In genomic region chr6:117841511-117841955, GRCm38 (mm10) we compare ENCODE assay signal across 8 mouse cellular contexts. TPM values are rescaled to one million over a fixed set of nuclear protein-coding genes. Genes with fewer than 3 reads are reported as not detected.
A peak's percentile ranks its signal among the peaks of the same experiment; 100 is the strongest.
DNase-seq lines count a peak whose midpoint lies in the region; ATAC-seq lines count a peak whose summit lies in the region.

No protein-coding gene starts in this region.

- 13% methylated on average over 12 of the region's 12 CpGs for WGBS in kidney, embryonic 14.5 days
- WGBS in hindbrain, embryonic 11.5 days, result 21% methylated on average over 12 of the region's 12 CpGs
- WGBS in midbrain, embryonic 14.5 days, result 17% methylated on average over 12 of the region's 12 CpGs

- H3K27ac ChIP-seq in kidney, embryonic 14.5 days (ENCODE audit: low read depth, low read length), result peak overlapping the region; percentile 88
- H3K27ac ChIP-seq in hindbrain, embryonic 11.5 days (ENCODE audit: low read depth, low read length), result peak overlapping the region; percentile 94
- peak overlapping the region; percentile 96 for H3K27ac ChIP-seq in midbrain, embryonic 14.5 days (replicated peaks; ENCODE audit: low read depth, low read length)

- ATAC-seq in kidney, embryonic 14.5 days (ENCODE audit: low FRiP score, low TSS enrichment), result no peak
- ATAC-seq in hindbrain, embryonic 11.5 days (ENCODE audit: low FRiP score), result no peak
- ATAC-seq in midbrain, embryonic 14.5 days (ENCODE audit: low FRiP score, low TSS enrichment), result 0 out of 2 replicates have a peak, but pooled peaks have one; percentile 5

- H3K4me3 ChIP-seq in kidney, embryonic 14.5 days (ENCODE audit: low read length), result peak overlapping the region; percentile 84
- H3K4me3 ChIP-seq in hindbrain, embryonic 11.5 days (ENCODE audit: low read depth, low read length), result peak overlapping the region; percentile 82
- peak overlapping the region; percentile 94 for H3K4me3 ChIP-seq in midbrain, embryonic 14.5 days (replicated peaks; ENCODE audit: low read depth, low read length)

- no peaks in the 10 kb centered on the region for H3K9me3 ChIP-seq in kidney, embryonic 14.5 days (ENCODE audit: control insufficient read depth, low read length)
- no peaks in the 10 kb centered on the region for H3K9me3 ChIP-seq in hindbrain, embryonic 11.5 days (ENCODE audit: control insufficient read depth, low read length)
- H3K9me3 ChIP-seq in midbrain, embryonic 14.5 days (ENCODE audit: control insufficient read depth, low read length), result no peaks in the 10 kb centered on the region

- H3K4me2 ChIP-seq in kidney, embryonic 14.5 days (replicated peaks; ENCODE audit: low read depth, low read length), result peak overlapping the region; percentile 77
- H3K4me2 ChIP-seq in hindbrain, embryonic 11.5 days (replicated peaks; ENCODE audit: low read depth, low read length), result peak overlapping the region; percentile 60
- peak overlapping the region; percentile 74 for H3K4me2 ChIP-seq in midbrain, embryonic 14.5 days (ENCODE audit: low read length)

- H3K27me3 ChIP-seq in kidney, embryonic 14.5 days (ENCODE audit: control insufficient read depth, insufficient read depth, low read length), result no peaks in the 10 kb centered on the region
- H3K27me3 ChIP-seq in hindbrain, embryonic 11.5 days (ENCODE audit: control insufficient read depth, insufficient read depth, low read length), result no peaks in the 10 kb centered on the region
- no peaks in the 10 kb centered on the region for H3K27me3 ChIP-seq in midbrain, embryonic 14.5 days (ENCODE audit: control insufficient read depth, insufficient read depth, low read length)

- H3K9ac ChIP-seq in kidney, embryonic 14.5 days (ENCODE audit: low read depth, low read length), result peak overlapping the region; percentile 88
- H3K9ac ChIP-seq in hindbrain, embryonic 11.5 days (ENCODE audit: low read depth, low read length), result peak overlapping the region; percentile 100
- peak overlapping the region; percentile 99 for H3K9ac ChIP-seq in midbrain, embryonic 14.5 days (replicated peaks; ENCODE audit: low read length)

- peaks cover 34% of the 10 kb centered on the region for H3K36me3 ChIP-seq in kidney, embryonic 14.5 days (ENCODE audit: control insufficient read depth, insufficient read depth, low read length)
- peaks cover 10% of the 10 kb centered on the region; the same call in 1 of the 2 replicates for H3K36me3 ChIP-seq in hindbrain, embryonic 11.5 days (ENCODE audit: control insufficient read depth, insufficient read depth, low read length)
- peaks cover 36% of the 10 kb centered on the region for H3K36me3 ChIP-seq in midbrain, embryonic 14.5 days (ENCODE audit: control insufficient read depth, insufficient read depth, low read length)

- DNase-seq in kidney, postnatal 25 days, result no peak
- DNase-seq in brain, adult 2 months (ENCODE audit: low read depth, low spot score), result peak; percentile 29
- no peak for DNase-seq in hindbrain, embryonic 11.5 days (ENCODE audit: low spot score)
- peak; percentile 57 for DNase-seq in midbrain, embryonic 14.5 days
- DNase-seq in urinary bladder, postnatal 25 days (ENCODE audit: low spot score), result no peak
- DNase-seq in kidney, adult 8-10 months, result no peak
- no peak for DNase-seq in lung, postnatal 25 days (ENCODE audit: low spot score)

- peaks cover 9% of the 10 kb centered on the region; the same call in 1 of the 2 replicates for H3K4me1 ChIP-seq in kidney, embryonic 14.5 days (ENCODE audit: control insufficient read depth, insufficient read depth, low read length)
- H3K4me1 ChIP-seq in hindbrain, embryonic 11.5 days (replicated peaks; ENCODE audit: control insufficient read depth, insufficient read depth, low read length), result no peaks in the 10 kb centered on the region
- H3K4me1 ChIP-seq in midbrain, embryonic 14.5 days (ENCODE audit: control insufficient read depth, insufficient read depth, low read length), result peaks cover 8% of the 10 kb centered on the region; the same call in 1 of the 2 replicates

RNA-seq across cellular contexts. Expression of gene Zfp637, which starts 0.6 kb away (rescaled TPM):
- 110 and 111 TPM in 2 replicates for polyA plus RNA-seq in kidney, embryonic 14.5 days (2014; fragmentation: Nextera tagmentation; extraction: Ambion mirVana)
- polyA plus RNA-seq in hindbrain, embryonic 11.5 days (2014; fragmentation: Nextera tagmentation; extraction: Ambion mirVana), result 132 and 136 TPM in 2 replicates
- 152 and 165 TPM in 2 replicates for polyA plus RNA-seq in midbrain, embryonic 14.5 days (2014; fragmentation: Nextera tagmentation; extraction: Ambion mirVana)

RNA-seq across cellular contexts. Expression of gene Zfp239, which starts 20.4 kb away (rescaled TPM):
- 6.6 and 10.0 TPM in 2 replicates for polyA plus RNA-seq in kidney, embryonic 14.5 days (2014; fragmentation: Nextera tagmentation; extraction: Ambion mirVana)
- 11.8 and 13.3 TPM in 2 replicates for polyA plus RNA-seq in hindbrain, embryonic 11.5 days (2014; fragmentation: Nextera tagmentation; extraction: Ambion mirVana)
- 10.1 and 13.2 TPM in 2 replicates for polyA plus RNA-seq in midbrain, embryonic 14.5 days (2014; fragmentation: Nextera tagmentation; extraction: Ambion mirVana)

RNA-seq across cellular contexts. Expression of gene Hnrnpf, which starts 58.6 kb away (rescaled TPM):
- 606 and 823 TPM in 2 replicates for polyA plus RNA-seq in kidney, embryonic 14.5 days (2014; fragmentation: Nextera tagmentation; extraction: Ambion mirVana)
- 619 and 688 TPM in 2 replicates for polyA plus RNA-seq in hindbrain, embryonic 11.5 days (2014; fragmentation: Nextera tagmentation; extraction: Ambion mirVana)
- 215 and 312 TPM in 2 replicates for polyA plus RNA-seq in midbrain, embryonic 14.5 days (2014; fragmentation: Nextera tagmentation; extraction: Ambion mirVana)

Comparison
In these comparisons a context has a peak if more than half of its experiments do, and no peak if none do; other contexts are left out.
1. DNase-seq: peak in brain, adult 2 months (single experiment) and midbrain, embryonic 14.5 days (single experiment); none in kidney, postnatal 25 days (0 of 2), hindbrain, embryonic 11.5 days (single experiment), urinary bladder, postnatal 25 days (single experiment), kidney, adult 8-10 months (0 of 2) and lung, postnatal 25 days (single experiment).
2. Peak in every context shown above with its lines, with median percentiles within 50 percentile points of each other: H3K27ac ChIP-seq, H3K4me2 ChIP-seq, H3K4me3 ChIP-seq and H3K9ac ChIP-seq.